Mouse (Mus musculus) brain, adult 2 months (tissue): ENCODE measurements around the gene Cgas.

Experiments used
- DNase-seq: peaks from one replicate; pipeline ENCODE4 v3.0.0; 2011; ENCODE audit warnings: low read depth, low spot score

Gene Cgas

GRCm38 (mm10) chr9:78386947-78387346 is 56.1 kb downstream of the Cgas start:
- DNase-seq = no peak

GRCm38 (mm10) chr9:78385893-78386292 is 57.1 kb downstream of the Cgas start:
- DNase-seq = no peak
